Mouse (Mus musculus) duodenum, adult 2 months (tissue): Measurements from ENCODE around the gene H1fnt. TPM values are rescaled to one million over a fixed set of nuclear protein-coding genes. Genes with fewer than 3 reads are reported as not detected.

ENCODE experiments used
- polyA plus RNA-seq: library from polyadenylated mRNA; depleted of rRNA; stranded (reverse); fragments of >200 nt; gene quantifications from 2 replicates; pipeline ENCODE4 v1.2.3, GENCODE M21; 2012; ENCODE audit warnings: low replicate concordance; rRNA removed

The H1fnt gene
- polyA plus RNA-seq = not detected in 2 replicates

DNA sequence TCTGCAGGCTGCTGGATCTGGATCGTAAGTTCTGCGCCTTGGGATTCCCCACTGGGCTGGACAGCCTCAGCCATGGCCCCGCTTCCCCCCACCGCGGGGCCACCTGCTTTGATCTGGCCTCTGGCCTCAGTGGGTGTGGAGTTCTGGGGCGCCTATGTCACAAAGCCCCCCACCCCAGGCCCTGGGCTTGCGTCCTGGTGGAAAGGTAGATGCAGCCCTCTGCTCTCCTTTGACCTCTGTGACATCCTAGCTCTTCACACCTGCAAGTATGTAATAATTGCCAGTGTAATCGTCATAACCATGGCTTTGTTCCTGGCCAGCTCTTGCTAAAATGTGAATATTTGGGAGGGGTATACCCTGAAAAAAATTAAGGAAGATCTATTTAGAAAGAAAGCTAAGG is at the start of gene H1fnt:
Gene H1fnt (minus strand): TSS at position 101 of the 400 bp plus-strand sequence.

DNA sequence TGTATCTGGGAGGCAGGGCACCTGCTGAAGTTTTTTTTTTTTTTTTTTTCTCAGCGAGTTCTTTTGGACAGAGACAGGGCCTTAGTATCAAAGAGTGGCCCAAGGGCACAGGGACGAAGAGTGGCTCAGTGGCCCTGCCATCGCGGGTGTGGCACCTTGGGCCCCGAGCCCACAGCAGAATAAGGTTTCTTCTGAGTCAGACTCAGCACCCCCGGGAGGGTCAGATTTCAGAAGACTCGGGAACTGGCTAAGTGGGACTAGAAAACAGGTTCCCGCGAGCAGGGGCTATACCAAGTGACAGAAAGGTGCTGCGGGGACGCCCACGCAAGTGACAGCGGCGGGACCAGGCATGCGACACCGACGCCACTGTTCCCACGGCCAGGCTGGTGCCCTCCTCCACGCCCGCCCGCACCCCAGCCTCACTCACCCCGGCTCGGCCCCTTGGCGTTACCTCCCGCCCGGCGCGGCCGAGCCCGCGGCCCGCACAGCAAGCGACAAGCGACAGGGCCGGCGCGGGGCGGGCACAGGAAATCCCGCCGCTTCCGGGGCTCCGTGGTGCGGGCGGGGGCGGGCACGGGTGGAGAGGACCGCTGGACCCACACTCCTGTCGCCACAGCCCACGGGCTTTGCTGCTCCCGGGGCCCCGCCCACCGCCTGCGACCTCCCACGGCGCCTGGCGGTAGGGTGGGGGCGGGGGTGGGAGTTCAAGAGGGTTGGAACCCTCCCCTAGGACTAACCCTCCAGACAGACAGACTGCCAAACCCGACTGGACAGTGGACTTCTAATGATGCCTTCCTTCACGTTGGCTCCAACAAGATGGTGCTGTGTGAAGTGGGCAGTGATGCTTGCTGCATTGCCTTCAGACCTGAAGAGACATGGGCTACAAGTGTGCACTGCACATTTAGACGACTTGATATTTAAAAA is 38.8 kb upstream of the H1fnt start, which contains the start of gene Zfp641:
Gene Zfp641 (minus strand): TSS at position 534 of the 924 bp plus-strand sequence.

DNA sequence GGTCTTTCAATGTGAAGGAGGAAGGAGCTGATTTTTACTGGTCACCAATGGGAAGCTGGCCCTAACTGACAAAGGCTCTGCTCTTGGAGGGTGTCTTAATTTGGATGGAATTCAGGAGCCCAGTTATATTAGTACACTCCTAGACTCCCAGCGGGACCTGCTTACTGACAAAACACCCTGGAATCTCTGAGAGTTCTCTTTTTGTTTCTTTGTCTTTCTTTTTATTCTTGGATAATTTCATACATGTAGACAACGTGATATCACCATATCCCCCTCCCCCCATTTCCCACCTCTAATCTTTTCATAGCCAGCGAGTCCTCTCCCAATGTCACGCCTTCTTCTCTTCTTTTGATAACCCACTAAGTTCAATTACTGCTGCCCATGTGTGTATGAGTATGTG is 22.7 kb downstream of the H1fnt start, which contains the start of gene Olfr286:
Gene Olfr286 (minus strand): TSS at position 101 of the 400 bp plus-strand sequence.

DNA sequence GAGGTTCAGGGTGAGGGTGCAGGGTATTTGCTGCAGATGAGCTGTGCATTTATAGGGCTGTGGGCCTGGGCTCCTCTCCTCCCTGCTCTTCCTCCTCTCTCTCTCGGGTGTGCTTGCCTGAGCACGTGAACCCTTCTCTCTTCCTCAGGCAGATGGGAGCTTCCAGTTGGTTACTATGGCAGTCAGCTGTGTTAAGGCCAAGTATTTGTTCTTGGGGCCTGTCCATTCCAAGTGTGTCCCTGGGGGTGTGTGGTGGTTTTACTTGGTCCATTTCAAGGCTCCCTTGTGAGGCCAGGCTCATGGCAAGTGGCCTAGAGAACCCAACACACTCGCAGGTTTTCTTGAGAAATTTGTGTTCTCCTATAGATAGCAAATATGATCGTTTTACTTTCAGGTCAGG is 36.2 kb downstream of the H1fnt start, which contains the start of the genes Gm44579 and Olfr287:
Gene Gm44579 (minus strand): TSS at position 101 of the 400 bp plus-strand sequence.
Gene Olfr287 (minus strand): TSS at position 180 of the 400 bp plus-strand sequence.

Other genes starting within 250 kb of the H1fnt start
- gene Pfkm, start 164.7 kb downstream of the H1fnt start, polyA plus RNA-seq = 5.7 and 7.5 TPM in 2 replicates
- 3.9 and 5.1 TPM in 2 replicates for gene Senp1, start 163.5 kb downstream of the H1fnt start, polyA plus RNA-seq
- gene Asb8, start 91.7 kb downstream of the H1fnt start, polyA plus RNA-seq = 18.3 and 19.1 TPM in 2 replicates
- gene Ccdc184, start 90.1 kb downstream of the H1fnt start, polyA plus RNA-seq = 0.24 and 0.30 TPM in 2 replicates
- not detected in 2 replicates for gene Olfr288, start 61.8 kb downstream of the H1fnt start, polyA plus RNA-seq
- gene Gm44579, start 36.3 kb downstream of the H1fnt start, polyA plus RNA-seq = not detected in 2 replicates
- gene Olfr287, start 36.2 kb downstream of the H1fnt start, polyA plus RNA-seq = 0.63 and 1.1 TPM in 2 replicates
- 0.02 TPM in 2 replicates for gene Olfr286, start 22.8 kb downstream of the H1fnt start, polyA plus RNA-seq
- 0.13 and 0.36 TPM in 2 replicates for gene Zfp641, start 38.9 kb upstream of the H1fnt start, polyA plus RNA-seq
- not detected in 2 replicates for gene Olfr285, start 60.1 kb upstream of the H1fnt start, polyA plus RNA-seq
- not detected in 2 replicates for gene Olfr284, start 83.7 kb upstream of the H1fnt start, polyA plus RNA-seq
- gene Olfr283, start 123.7 kb upstream of the H1fnt start, polyA plus RNA-seq = not detected in 2 replicates
- not detected in 2 replicates for gene Olfr282, start 173.9 kb upstream of the H1fnt start, polyA plus RNA-seq
- gene Olfr281, start 195.3 kb upstream of the H1fnt start, polyA plus RNA-seq = not detected in 2 replicates
- not detected in 2 replicates for gene OR5BS1P, start 212.6 kb upstream of the H1fnt start, polyA plus RNA-seq
- gene Lalba, start 225.4 kb upstream of the H1fnt start, polyA plus RNA-seq = not detected in 2 replicates
- gene Olfr279, start 235.1 kb upstream of the H1fnt start, polyA plus RNA-seq = not detected in 2 replicates